Mouse (Mus musculus): ENCODE results near the gene Auts2.

GRCm38 (mm10) chr5:131631038-131631997 is 911.8 kb downstream of the Auts2 start:
- no peak for TF ChIP-seq CTCF (IDR thresholded peaks at IDR 0.05; ENCODE audit: low read depth)
- no peak for TF ChIP-seq EP300 (IDR thresholded peaks at IDR 0.05; ENCODE audit: low read depth)
